Mouse (Mus musculus) E14TG2a.4 (cell line): Measurements from ENCODE around the gene Ifi208.
"Not testable (repeated sequence)": the region's sequence is repeated elsewhere in the genome, so short reads cannot be mapped to it uniquely, and the experiment has no call there.

ENCODE experiments used
- H3K27me3 ChIP-seq: 2 replicates; pipeline ENCODE4 v1.6.1; 2014; ENCODE audit warnings: low read length, control low read depth; ENCODE audit not compliant: insufficient read depth
- H3K36me3 ChIP-seq: 2 replicates; pipeline ENCODE4 v1.6.1; 2014; ENCODE audit warnings: low read length, control low read depth; ENCODE audit not compliant: insufficient read depth
- H3K4me1 ChIP-seq: replicated peaks from 2 replicates; pipeline ENCODE4 v1.6.1; 2014; ENCODE audit warnings: low read depth, low read length, control low read depth
- H3K4me3 ChIP-seq: replicated peaks from 2 replicates; pipeline ENCODE4 v1.5.1; 2014; ENCODE audit warnings: mild to moderate bottlenecking, low read length
- H3K9me3 ChIP-seq: 2 replicates; pipeline ENCODE4 v1.6.1; 2014; ENCODE audit warnings: low read length, control low read depth
- CTCF ChIP-seq: conservative IDR thresholded peaks from 2 replicates; pipeline ENCODE4 v1.5.1; 2014; ENCODE audit warnings: low read length
- NANOG ChIP-seq: IDR thresholded peaks from 2 replicates; pipeline ENCODE4 v1.6.1; 2014; ENCODE audit warnings: borderline replicate concordance, low read length, mixed read lengths
- POU5F1 ChIP-seq: IDR thresholded peaks from 2 replicates; pipeline ENCODE4 v1.6.1; 2014; ENCODE audit warnings: low read length, borderline replicate concordance

The Ifi208 gene

DNA sequence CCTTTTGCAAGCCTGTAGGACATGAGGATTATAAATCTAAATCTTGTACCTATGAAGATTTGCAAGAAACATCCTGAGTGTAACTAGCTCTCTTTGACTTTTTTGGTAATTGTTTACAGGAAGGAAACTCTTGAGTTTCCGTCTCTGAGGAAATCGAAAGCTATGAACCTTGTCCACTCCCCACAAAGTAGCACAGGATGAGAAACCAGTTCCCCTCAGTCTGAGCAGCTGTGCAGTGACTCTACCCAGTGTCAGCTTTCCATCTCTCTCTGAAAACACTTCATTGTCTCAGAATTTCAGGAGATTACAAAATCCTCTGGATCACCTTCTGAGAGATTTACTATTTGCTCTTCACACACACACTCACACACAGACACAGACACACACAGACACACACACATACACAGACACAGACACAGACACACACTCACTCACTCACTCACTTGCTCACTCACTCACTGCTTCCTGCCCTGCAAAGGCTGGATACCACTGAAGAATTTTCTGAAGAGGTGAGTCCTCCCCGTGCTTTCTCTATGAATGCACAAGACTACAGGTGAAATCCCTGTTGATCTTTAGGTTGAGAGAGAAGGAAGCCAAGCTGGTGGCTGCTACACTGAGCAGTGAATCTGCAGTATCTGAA, at the start of gene Ifi208:
Gene Ifi208 (plus strand): TSS at position 218 of the 640 bp plus-strand sequence.
- H3K36me3 ChIP-seq, H3K9me3 ChIP-seq, H3K4me3 ChIP-seq, H3K27me3 ChIP-seq, H3K4me1 ChIP-seq: not testable (repeated sequence)

DNA sequence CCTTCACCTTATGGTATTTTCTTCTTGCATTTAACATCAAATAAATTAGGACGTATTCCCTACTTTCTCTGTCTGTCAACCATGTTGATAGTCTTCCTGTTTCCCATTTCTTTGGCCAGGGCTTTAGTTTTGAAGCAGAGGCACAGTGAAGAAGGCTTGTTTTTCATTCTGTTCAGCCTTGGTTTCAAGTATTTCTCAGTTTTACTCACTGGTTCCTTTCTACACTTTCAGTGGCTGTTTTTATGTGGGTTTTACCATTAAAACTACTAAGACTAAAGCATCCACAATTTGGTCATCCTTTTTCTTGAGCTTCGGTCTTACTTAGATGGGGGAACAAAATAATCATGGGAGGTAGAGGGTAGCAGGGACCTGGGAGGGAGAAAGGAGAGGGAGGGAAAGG, 49.4 kb upstream of the Ifi208 start:
- Histone ChIP-seq H3K4me3 (no peak overlapping the region), H3K9me3 (no peaks in the 10 kb centered on the region), H3K27me3 (no peaks in the 10 kb centered on the region), H3K4me1 (no peaks in the 10 kb centered on the region), H3K36me3 (no peaks in the 10 kb centered on the region)
- TF ChIP-seq CTCF: no peak
- no peak for TF ChIP-seq NANOG
- TF ChIP-seq POU5F1: no peak

DNA sequence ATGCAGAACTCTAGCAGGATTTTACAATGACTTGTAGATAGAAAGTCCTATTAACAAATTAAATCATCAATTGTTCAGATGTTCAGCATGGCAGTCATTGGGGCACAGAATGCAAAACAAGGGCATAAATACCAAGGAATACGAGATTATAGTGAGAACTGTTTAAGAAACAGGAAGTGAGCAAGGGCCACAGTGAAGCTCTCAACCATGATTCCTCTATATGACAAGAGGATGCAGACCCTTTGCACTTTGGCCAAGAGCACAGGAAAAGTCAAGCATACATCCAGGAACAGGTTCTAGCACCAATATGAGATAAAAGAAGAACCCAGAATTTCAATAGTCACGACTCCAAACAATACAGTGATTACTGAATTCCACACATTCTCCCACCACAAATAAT, 46.8 kb upstream of the Ifi208 start:
- Histone ChIP-seq H3K36me3 (no peaks in the 10 kb centered on the region), H3K27me3 (no peaks in the 10 kb centered on the region), H3K4me3 (no peak overlapping the region), H3K9me3 (no peaks in the 10 kb centered on the region), H3K4me1 (no peaks in the 10 kb centered on the region)
- TF ChIP-seq POU5F1 (no peak), CTCF (no peak), NANOG (no peak)

DNA sequence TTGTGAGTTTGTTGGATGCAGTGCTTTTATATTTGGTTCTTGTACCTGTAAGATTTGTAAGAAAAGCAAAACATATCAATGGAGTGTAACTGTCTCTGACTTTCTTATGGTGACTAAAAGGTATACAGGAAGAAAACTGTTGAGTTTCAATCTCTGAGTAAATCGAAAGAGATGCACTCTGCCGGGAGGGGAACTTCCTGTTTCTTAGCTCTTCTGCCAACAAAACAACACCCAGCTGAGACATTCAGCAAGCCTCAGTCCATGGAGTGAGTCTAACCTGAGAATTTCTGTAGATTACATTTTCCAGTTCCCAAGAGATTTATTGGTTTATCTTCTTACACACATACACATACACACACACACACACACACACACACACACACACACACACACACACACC, 42.9 kb upstream of the Ifi208 start, which contains the start of gene Ifi209:
Gene Ifi209 (plus strand): TSS at position 296 of the 400 bp plus-strand sequence.
- not testable (repeated sequence) for H3K9me3 ChIP-seq, H3K4me1 ChIP-seq, H3K4me3 ChIP-seq, H3K27me3 ChIP-seq, H3K36me3 ChIP-seq

DNA sequence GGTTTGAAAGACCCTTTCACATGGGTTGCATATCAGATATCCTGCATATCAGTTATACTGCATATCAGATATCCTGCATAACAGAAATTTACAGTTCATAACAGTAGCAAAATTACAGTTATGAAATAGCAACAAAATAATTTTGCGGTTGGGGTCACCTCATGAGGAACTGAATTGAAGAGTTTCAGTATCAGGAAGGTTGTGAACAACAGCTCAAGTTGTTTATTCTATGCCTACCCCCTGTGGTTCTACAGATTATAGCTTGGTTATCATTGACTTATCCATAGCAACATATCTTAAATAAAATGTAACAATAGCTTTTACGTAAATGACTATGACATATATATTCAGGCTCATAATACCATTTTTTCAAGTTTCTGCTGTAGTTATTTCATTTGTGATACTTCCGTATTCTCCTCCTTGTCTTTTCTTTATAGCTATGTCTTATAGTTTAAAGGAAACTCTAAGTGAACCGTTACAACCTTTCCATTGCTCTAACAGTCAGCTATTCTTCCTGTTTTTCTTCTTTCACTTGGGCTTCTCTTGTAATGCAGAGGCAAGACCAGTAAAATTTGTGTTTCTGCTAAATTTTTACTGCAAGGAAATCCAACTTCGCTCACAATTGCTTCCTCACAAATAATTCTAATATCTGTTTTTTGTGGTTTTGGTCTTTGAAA, 39.4 kb upstream of the Ifi208 start:
- Histone ChIP-seq H3K9me3 (no peaks in the 10 kb centered on the region), H3K4me3 (no peak overlapping the region), H3K27me3 (no peaks in the 10 kb centered on the region), H3K4me1 (no peaks in the 10 kb centered on the region), H3K36me3 (no peaks in the 10 kb centered on the region)
- TF ChIP-seq POU5F1: no peak
- TF ChIP-seq CTCF: no peak
- no peak for TF ChIP-seq NANOG

DNA sequence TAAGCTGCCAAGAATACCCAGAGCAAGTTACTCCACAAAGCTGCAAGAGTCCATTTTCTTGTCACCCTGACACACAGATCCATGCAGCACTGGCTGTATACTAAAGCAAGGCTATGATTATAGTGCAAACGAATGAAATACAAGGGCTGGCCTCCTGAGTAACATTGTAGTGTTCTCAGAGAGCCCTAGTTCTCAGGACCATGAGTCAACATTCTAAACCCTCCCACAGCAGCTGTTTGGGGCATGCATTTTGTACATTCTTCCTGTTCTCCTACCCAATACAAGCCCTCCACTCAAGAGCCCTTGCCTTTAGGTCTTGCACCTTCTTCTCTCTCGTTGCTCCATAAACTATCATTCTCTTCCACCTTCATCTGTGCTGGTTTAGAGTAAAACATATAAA, 28.1 kb upstream of the Ifi208 start:
- H3K4me3 ChIP-seq: no peak overlapping the region
- no peaks in the 10 kb centered on the region for H3K27me3 ChIP-seq
- no peaks in the 10 kb centered on the region for H3K4me1 ChIP-seq
- H3K9me3 ChIP-seq: no peaks in the 10 kb centered on the region
- no peaks in the 10 kb centered on the region for H3K36me3 ChIP-seq
- TF ChIP-seq CTCF: no peak
- no peak for TF ChIP-seq POU5F1
- no peak for TF ChIP-seq NANOG

DNA sequence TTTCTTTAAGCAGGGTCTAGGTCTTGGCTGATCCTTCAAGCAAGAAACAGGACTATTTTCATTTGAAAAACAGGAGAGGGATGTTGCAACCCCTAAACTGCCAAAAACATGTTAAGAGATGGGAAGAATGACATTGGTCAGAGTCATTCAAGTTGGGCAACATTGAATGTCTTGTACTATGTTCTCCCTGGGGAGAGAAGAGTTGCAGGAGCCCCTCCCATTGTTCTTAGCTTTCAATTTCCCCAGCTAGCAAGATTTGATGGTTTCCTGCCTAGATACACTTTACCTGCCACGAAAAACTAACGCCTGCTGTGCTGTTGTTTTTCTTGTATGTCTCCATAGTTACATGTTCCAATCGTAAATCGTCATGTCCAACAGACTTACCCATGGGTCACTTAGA, 15.5 kb upstream of the Ifi208 start:
- H3K36me3 ChIP-seq: no peaks in the 10 kb centered on the region
- H3K4me3 ChIP-seq: no peak overlapping the region
- TF ChIP-seq NANOG: no peak
- no peak for TF ChIP-seq POU5F1
- H3K9me3 ChIP-seq: no peaks in the 10 kb centered on the region
- no peaks in the 10 kb centered on the region for H3K4me1 ChIP-seq
- no peaks in the 10 kb centered on the region for H3K27me3 ChIP-seq

DNA sequence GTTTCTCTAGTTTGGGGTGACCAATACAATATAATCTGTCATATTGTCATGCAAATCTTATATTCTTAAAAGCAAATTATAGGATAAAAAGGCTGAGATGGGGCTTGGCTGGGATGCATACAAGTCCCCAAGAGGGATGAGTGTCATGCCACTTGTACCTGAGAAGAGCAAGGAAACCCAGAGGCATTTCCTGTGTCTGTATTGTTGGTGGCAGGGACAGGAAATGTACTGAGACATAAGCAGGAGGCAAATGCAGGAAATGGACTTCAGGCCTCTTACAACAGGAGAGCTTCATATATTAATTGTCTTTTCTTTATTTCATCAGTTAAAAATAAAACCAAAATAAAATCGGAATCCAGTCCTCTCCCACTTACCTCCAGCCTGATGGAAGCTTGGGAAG, 5.1 kb downstream of the Ifi208 start:
- H3K27me3 ChIP-seq, H3K4me1 ChIP-seq, H3K36me3 ChIP-seq, H3K4me3 ChIP-seq: not testable (repeated sequence)
- peaks cover 41% of the 10 kb centered on the region for H3K9me3 ChIP-seq

DNA sequence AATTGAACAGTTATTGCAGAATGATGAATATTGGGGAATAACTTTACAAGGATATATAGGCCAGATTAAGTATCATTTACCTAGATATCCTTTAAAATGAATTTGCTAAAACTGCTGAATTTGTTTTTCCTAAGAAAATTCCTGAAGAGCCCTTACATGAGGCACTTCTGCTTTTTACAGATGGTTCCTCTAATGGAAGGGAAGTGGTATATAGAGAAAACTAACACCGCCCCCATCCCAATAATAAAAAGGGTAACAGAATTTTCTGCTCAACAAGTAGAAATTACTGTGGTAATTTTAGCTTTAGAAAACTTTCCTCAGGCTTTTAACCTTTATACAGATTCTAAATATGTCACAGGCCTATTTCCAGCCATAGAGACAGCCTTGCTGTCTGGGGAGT, 20.8 kb downstream of the Ifi208 start:
- Histone ChIP-seq H3K27me3 (no peaks in the 10 kb centered on the region), H3K4me1 (no peaks in the 10 kb centered on the region), H3K36me3 (no peaks in the 10 kb centered on the region), H3K4me3 (no peak overlapping the region), H3K9me3 (peaks cover 45% of the 10 kb centered on the region)
- no peak for TF ChIP-seq POU5F1
- no peak for TF ChIP-seq CTCF
- TF ChIP-seq NANOG: no peak
